Mouse (Mus musculus) forebrain, embryonic 13.5 days (tissue): ENCODE data around the gene Kcne4. TPM values are rescaled to one million over a fixed set of nuclear protein-coding genes. Genes with fewer than 3 reads are reported as not detected.

Experiments used
- ATAC-seq: fragments of 200-750 bp; cut with Nextera tagmentation; 2 replicates; pipeline ENCODE4 v1.8.0; 2017
- H3K27ac ChIP-seq: fragments of 300-500 bp; sonication (generic); 2 replicates; pipeline ENCODE4 v1.5.1; 2015; ENCODE audit warnings: inconsistent platforms, mild to moderate bottlenecking, moderate library complexity
- H3K27me3 ChIP-seq: fragments of 300-500 bp; sonication (generic); 2 replicates; pipeline ENCODE4 v1.6.1; 2015; ENCODE audit warnings: mild to moderate bottlenecking, inconsistent platforms
- H3K36me3 ChIP-seq: fragments of 300-500 bp; sonication (generic); 2 replicates; pipeline ENCODE4 v1.6.1; 2015; ENCODE audit warnings: mild to moderate bottlenecking, inconsistent platforms; ENCODE audit not compliant: poor library complexity, severe bottlenecking
- H3K4me1 ChIP-seq: fragments of 300-500 bp; sonication (generic); 2 replicates; pipeline ENCODE4 v1.6.1; 2015; ENCODE audit warnings: inconsistent platforms
- H3K4me2 ChIP-seq: fragments of 300-500 bp; sonication (generic); 2 replicates; pipeline ENCODE4 v1.6.1; 2015; ENCODE audit warnings: inconsistent platforms, mild to moderate bottlenecking, moderate library complexity
- H3K4me3 ChIP-seq: fragments of 300-500 bp; sonication (generic); 2 replicates; pipeline ENCODE4 v1.5.1; 2015; ENCODE audit warnings: mild to moderate bottlenecking, inconsistent platforms
- H3K9ac ChIP-seq: fragments of 300-500 bp; sonication (generic); 2 replicates; pipeline ENCODE4 v1.6.1; 2015; ENCODE audit warnings: mild to moderate bottlenecking, inconsistent platforms
- H3K9me3 ChIP-seq: fragments of 300-500 bp; sonication (generic); replicated peaks from 2 replicates; pipeline ENCODE4 v1.6.1; 2016; ENCODE audit warnings: inconsistent platforms
- WGBS: fragments of 180-500 bp; shearing (Covaris S2); methylation state at CpG from one replicate; pipeline ENCODE4 v1.1.7; 2015; 5-methylcytosine and 5-hydroxymethylcytosine counted together
- polyA plus RNA-seq: library from polyadenylated mRNA; unstranded; fragments of >200 nt; fragmentation: Nextera tagmentation; extraction: Ambion mirVana; gene quantifications from 2 replicates; pipeline ENCODE4 v1.2.1, GENCODE M21; 2015

Gene Kcne4
- polyA plus RNA-seq, 1 experiment from 2014 or later, result 0.71 TPM

GRCm38 (mm10) chr1:78863833-78864232 is 47.3 kb downstream of the Kcne4 start:
- Histone ChIP-seq H3K9ac (no peak overlapping the region), H3K36me3 (no peaks in the 10 kb centered on the region), H3K4me2 (no peak overlapping the region), H3K9me3 (no peaks in the 10 kb centered on the region), H3K27me3 (no peaks in the 10 kb centered on the region), H3K4me1 (no peaks in the 10 kb centered on the region), H3K4me3 (no peak overlapping the region), H3K27ac (no peak overlapping the region)
- ATAC-seq, result no peak
- 70% methylated on average over 2 of the region's 2 CpGs for whole genome bisulfite sequencing

- Histone ChIP-seq H3K4me2 (no peak overlapping the region), H3K27me3 (no peaks in the 10 kb centered on the region), H3K4me3 (no peak overlapping the region), H3K9me3 (no peaks in the 10 kb centered on the region), H3K36me3 (no peaks in the 10 kb centered on the region), H3K9ac (no peak overlapping the region), H3K4me1 (no peaks in the 10 kb centered on the region), H3K27ac (no peak overlapping the region)
- 77% methylated on average over 6 of the region's 6 CpGs for WGBS
- ATAC-seq, result no peak
Observed at GRCm38 (mm10) chr1:78864351-78864750, 47.8 kb downstream of the Kcne4 start.

GRCm38 (mm10) chr1:78864799-78865346 is 48.3 kb downstream of the Kcne4 start:
- H3K36me3 ChIP-seq, result no peaks in the 10 kb centered on the region
- no peaks in the 10 kb centered on the region for H3K27me3 ChIP-seq
- H3K4me1 ChIP-seq, result no peaks in the 10 kb centered on the region
- 81% methylated on average over 4 of the region's 4 CpGs for WGBS
- H3K9me3 ChIP-seq, result no peaks in the 10 kb centered on the region
- H3K4me2 ChIP-seq, result no peak overlapping the region
- no peak overlapping the region for H3K9ac ChIP-seq
- no peak overlapping the region for H3K4me3 ChIP-seq
- H3K27ac ChIP-seq, result no peak overlapping the region
- ATAC-seq, result no peak

GRCm38 (mm10) chr1:78865991-78866390 is 49.4 kb downstream of the Kcne4 start:
- H3K27ac ChIP-seq, result no peak overlapping the region
- no peaks in the 10 kb centered on the region for H3K36me3 ChIP-seq
- no peaks in the 10 kb centered on the region for H3K9me3 ChIP-seq
- WGBS, result 85% methylated on average over 5 of the region's 5 CpGs
- no peak for ATAC-seq
- no peaks in the 10 kb centered on the region for H3K4me1 ChIP-seq
- H3K27me3 ChIP-seq, result no peaks in the 10 kb centered on the region
- H3K4me3 ChIP-seq, result no peak overlapping the region
- no peak overlapping the region for H3K9ac ChIP-seq
- H3K4me2 ChIP-seq, result no peak overlapping the region

- Histone ChIP-seq H3K9me3 (no peaks in the 10 kb centered on the region), H3K4me3 (no peak overlapping the region), H3K36me3 (no peaks in the 10 kb centered on the region), H3K9ac (no peak overlapping the region), H3K27ac (no peak overlapping the region), H3K27me3 (no peaks in the 10 kb centered on the region), H3K4me2 (no peak overlapping the region), H3K4me1 (no peaks in the 10 kb centered on the region)
- 94% methylated on average over 2 of the region's 2 CpGs for WGBS
- no peak for ATAC-seq
Observed at GRCm38 (mm10) chr1:78866455-78866854, 49.9 kb downstream of the Kcne4 start.

Other genes starting within 250 kb of the Kcne4 start
- 63.4 and 76.1 TPM in 2 replicates for gene Acsl3, start 158.9 kb upstream of the Kcne4 start, polyA plus RNA-seq
- gene Utp14b, start 158.7 kb upstream of the Kcne4 start, polyA plus RNA-seq, result 2.8 and 3.2 TPM in 2 replicates